Mouse (Mus musculus): ENCODE data around the gene Nucks1. TPM values are rescaled to one million over a fixed set of nuclear protein-coding genes. Genes with fewer than 3 reads are reported as not detected.

Nucks1 gene
- polyA plus RNA-seq, 1 experiment from 2014 or later, result 59.4 TPM

GRCm38 (mm10) chr1:131970322-131970660, 60.0 kb downstream of the Nucks1 start:
- no peak overlapping the region for H3K4me2 ChIP-seq (ENCODE audit: low read length)
- H3K4me3 ChIP-seq (replicated peaks; ENCODE audit: low read length), result no peak overlapping the region
- H3K4me1 ChIP-seq (replicated peaks; ENCODE audit: control insufficient read depth, insufficient read depth, low read length), result peaks cover 20% of the 10 kb centered on the region
- 42% methylated on average over 5 of the region's 5 CpGs for WGBS
- no peaks in the 10 kb centered on the region for H3K9me3 ChIP-seq (ENCODE audit: control insufficient read depth, low read length)
- no peak overlapping the region for H3K27ac ChIP-seq (ENCODE audit: low read length)
- no peaks in the 10 kb centered on the region for H3K36me3 ChIP-seq (ENCODE audit: control insufficient read depth, insufficient read depth)
- no peak for ATAC-seq
- no peaks in the 10 kb centered on the region for H3K27me3 ChIP-seq (replicated peaks; ENCODE audit: control insufficient read depth, insufficient read depth, low read length)
- H3K9ac ChIP-seq (replicated peaks; ENCODE audit: low read depth, low read length), result no peak overlapping the region

GRCm38 (mm10) chr1:131970661-131971520, 60.6 kb downstream of the Nucks1 start:
- Histone ChIP-seq H3K27me3 (replicated peaks; ENCODE audit: control insufficient read depth, insufficient read depth, low read length) (no peaks in the 10 kb centered on the region), H3K4me1 (replicated peaks; ENCODE audit: control insufficient read depth, insufficient read depth, low read length) (peaks cover 20% of the 10 kb centered on the region), H3K27ac (ENCODE audit: low read length) (no peak overlapping the region; the same call in 1 of the 2 replicates), H3K4me2 (ENCODE audit: low read length) (no peak overlapping the region), H3K9ac (replicated peaks; ENCODE audit: low read depth, low read length) (no peak overlapping the region), H3K4me3 (replicated peaks; ENCODE audit: low read length) (no peak overlapping the region), H3K36me3 (ENCODE audit: control insufficient read depth, insufficient read depth) (no peaks in the 10 kb centered on the region), H3K9me3 (ENCODE audit: control insufficient read depth, low read length) (no peaks in the 10 kb centered on the region)
- peak; percentile 62 for ATAC-seq
- 5% methylated on average over 15 of the region's 16 CpGs for WGBS

GRCm38 (mm10) chr1:131971771-131972497, 61.6 kb downstream of the Nucks1 start:
- Histone ChIP-seq H3K36me3 (ENCODE audit: control insufficient read depth, insufficient read depth) (no peaks in the 10 kb centered on the region), H3K9ac (replicated peaks; ENCODE audit: low read depth, low read length) (no peak overlapping the region), H3K4me1 (replicated peaks; ENCODE audit: control insufficient read depth, insufficient read depth, low read length) (peaks cover 20% of the 10 kb centered on the region), H3K4me2 (ENCODE audit: low read length) (no peak overlapping the region), H3K4me3 (replicated peaks; ENCODE audit: low read length) (no peak overlapping the region), H3K27ac (ENCODE audit: low read length) (no peak overlapping the region), H3K27me3 (replicated peaks; ENCODE audit: control insufficient read depth, insufficient read depth, low read length) (no peaks in the 10 kb centered on the region), H3K9me3 (ENCODE audit: control insufficient read depth, low read length) (no peaks in the 10 kb centered on the region)
- peak; percentile 22; the same call in 1 of the 2 replicates for ATAC-seq
- WGBS, result 9% methylated on average over 15 of the region's 15 CpGs

GRCm38 (mm10) chr1:131972498-131973334, 62.4 kb downstream of the Nucks1 start:
- Histone ChIP-seq H3K27me3 (replicated peaks; ENCODE audit: control insufficient read depth, insufficient read depth, low read length) (no peaks in the 10 kb centered on the region), H3K27ac (ENCODE audit: low read length) (no peak overlapping the region), H3K36me3 (ENCODE audit: control insufficient read depth, insufficient read depth) (no peaks in the 10 kb centered on the region), H3K9ac (replicated peaks; ENCODE audit: low read depth, low read length) (no peak overlapping the region), H3K9me3 (ENCODE audit: control insufficient read depth, low read length) (no peaks in the 10 kb centered on the region), H3K4me1 (replicated peaks; ENCODE audit: control insufficient read depth, insufficient read depth, low read length) (peaks cover 20% of the 10 kb centered on the region), H3K4me3 (replicated peaks; ENCODE audit: low read length) (no peak overlapping the region), H3K4me2 (ENCODE audit: low read length) (no peak overlapping the region)
- ATAC-seq, result no peak; the same call in 1 of the 2 replicates
- 25% methylated on average over 13 of the region's 13 CpGs for WGBS

- no peaks in the 10 kb centered on the region for H3K36me3 ChIP-seq (ENCODE audit: control insufficient read depth, insufficient read depth)
- H3K4me2 ChIP-seq (ENCODE audit: low read length), result no peak overlapping the region
- peaks cover 20% of the 10 kb centered on the region for H3K4me1 ChIP-seq (replicated peaks; ENCODE audit: control insufficient read depth, insufficient read depth, low read length)
- no peak overlapping the region for H3K9ac ChIP-seq (replicated peaks; ENCODE audit: low read depth, low read length)
- no peak for ATAC-seq
- no peak overlapping the region for H3K4me3 ChIP-seq (replicated peaks; ENCODE audit: low read length)
- WGBS, result 78% methylated on average over 6 of the region's 6 CpGs
- H3K9me3 ChIP-seq (ENCODE audit: control insufficient read depth, low read length), result no peaks in the 10 kb centered on the region
- H3K27ac ChIP-seq (ENCODE audit: low read length), result no peak overlapping the region
- no peaks in the 10 kb centered on the region for H3K27me3 ChIP-seq (replicated peaks; ENCODE audit: control insufficient read depth, insufficient read depth, low read length)
These were observed 63.7 kb downstream of the Nucks1 start for GRCm38 (mm10) chr1:131973991-131974390.

GRCm38 (mm10) chr1:131976886-131977285, 66.6 kb downstream of the Nucks1 start:
- 85% methylated on average over 5 of the region's 5 CpGs for WGBS

GRCm38 (mm10) chr1:131980471-131980870, 70.1 kb downstream of the Nucks1 start:
- ATAC-seq, result no peak
- no peaks in the 10 kb centered on the region for H3K4me1 ChIP-seq (replicated peaks; ENCODE audit: control insufficient read depth, insufficient read depth, low read length)
- H3K9me3 ChIP-seq (ENCODE audit: control insufficient read depth, low read length), result no peaks in the 10 kb centered on the region
- no peaks in the 10 kb centered on the region for H3K36me3 ChIP-seq (ENCODE audit: control insufficient read depth, insufficient read depth)
- H3K27me3 ChIP-seq (replicated peaks; ENCODE audit: control insufficient read depth, insufficient read depth, low read length), result no peaks in the 10 kb centered on the region
- no peak overlapping the region for H3K4me3 ChIP-seq (replicated peaks; ENCODE audit: low read length)
- no peak overlapping the region for H3K9ac ChIP-seq (replicated peaks; ENCODE audit: low read depth, low read length)
- WGBS, result 43% methylated on average over 2 of the region's 2 CpGs
- no peak overlapping the region for H3K4me2 ChIP-seq (ENCODE audit: low read length)
- H3K27ac ChIP-seq (ENCODE audit: low read length), result no peak overlapping the region

More at GRCm38 (mm10) chr1:131976886-131977285, 66.6 kb downstream of the Nucks1 start:
- H3K9me3 ChIP-seq (ENCODE audit: control insufficient read depth, low read length), result no peaks in the 10 kb centered on the region
- no peak overlapping the region for H3K4me3 ChIP-seq (replicated peaks; ENCODE audit: low read length)
- ATAC-seq, result no peak
- no peaks in the 10 kb centered on the region for H3K27me3 ChIP-seq (replicated peaks; ENCODE audit: control insufficient read depth, insufficient read depth, low read length)
- H3K4me2 ChIP-seq (ENCODE audit: low read length), result no peak overlapping the region
- H3K4me1 ChIP-seq (replicated peaks; ENCODE audit: control insufficient read depth, insufficient read depth, low read length), result peaks cover 6% of the 10 kb centered on the region; the same call in 1 of the 2 replicates
- no peaks in the 10 kb centered on the region for H3K36me3 ChIP-seq (ENCODE audit: control insufficient read depth, insufficient read depth)
- no peak overlapping the region for H3K27ac ChIP-seq (ENCODE audit: low read length)
- no peak overlapping the region for H3K9ac ChIP-seq (replicated peaks; ENCODE audit: low read depth, low read length)

GRCm38 (mm10) chr1:131981378-131982013, 71.2 kb downstream of the Nucks1 start:
- ATAC-seq, result peak; percentile 68
- WGBS, result 51% methylated on average over 12 of the region's 12 CpGs
- Histone ChIP-seq H3K4me1 (replicated peaks; ENCODE audit: control insufficient read depth, insufficient read depth, low read length) (no peaks in the 10 kb centered on the region), H3K4me2 (ENCODE audit: low read length) (no peak overlapping the region), H3K27ac (ENCODE audit: low read length) (no peak overlapping the region), H3K9ac (replicated peaks; ENCODE audit: low read depth, low read length) (no peak overlapping the region), H3K27me3 (replicated peaks; ENCODE audit: control insufficient read depth, insufficient read depth, low read length) (no peaks in the 10 kb centered on the region), H3K4me3 (replicated peaks; ENCODE audit: low read length) (no peak overlapping the region), H3K9me3 (ENCODE audit: control insufficient read depth, low read length) (no peaks in the 10 kb centered on the region), H3K36me3 (ENCODE audit: control insufficient read depth, insufficient read depth) (no peaks in the 10 kb centered on the region)
